In genomic region chr5:64883491-64883890, GRCm38 (mm10) we compare ENCODE assay signal across 9 mouse cellular contexts. TPM values are rescaled to one million over a fixed set of nuclear protein-coding genes. Genes with fewer than 3 reads are reported as not detected.
A peak's percentile ranks its signal among the peaks of the same experiment; 100 is the strongest.
DNase-seq lines count a peak whose midpoint lies in the region; ATAC-seq and TF ChIP-seq lines count a peak whose summit lies in the region.
"Had no signal": no experiment of that assay in that cellular context is flagged by ENCODE, and none has a peak within 500 bp of the region (broad histone marks: within the 10 kb centered on the region; RNA-seq: fewer than 3 reads in every experiment).

No protein-coding gene starts in this region.

- DNase-seq in kidney, postnatal 0 days (ENCODE audit: low spot score): peak; percentile 76
- no peak for DNase-seq in kidney, adult 18-20 months
- DNase-seq in ES-E14 (ENCODE audit: low read depth, low spot score): peak; percentile 24
- DNase-seq in embryo, embryonic 9.5 days (ENCODE audit: extremely low spot score): peak; percentile 62
- peak; percentile 78 for DNase-seq in hindbrain, embryonic 14.5 days (ENCODE audit: low spot score)
- DNase-seq in retina, postnatal 7 days (ENCODE audit: low read depth, low spot score): peak; percentile 46
- DNase-seq in urinary bladder, postnatal 10 days (ENCODE audit: low spot score): no peak

- WGBS in kidney, postnatal 0 days: 6% methylated on average over 4 of the region's 4 CpGs
- 5% methylated on average over 4 of the region's 4 CpGs for WGBS in hindbrain, embryonic 14.5 days
- WGBS in lung, embryonic 15.5 days: 3% methylated on average over 4 of the region's 4 CpGs

- peak; percentile 66 for TF ChIP-seq CTCF in kidney, postnatal 0 days (IDR thresholded peaks at IDR 0.05; ENCODE audit: low read depth)

- H3K27ac ChIP-seq in kidney, postnatal 0 days: peak overlapping the region; percentile 66
- no peak overlapping the region for H3K27ac ChIP-seq in ES-E14 (ENCODE audit: insufficient read depth, low read depth, low read length, poor library complexity, severe bottlenecking)
- H3K27ac ChIP-seq in hindbrain, embryonic 14.5 days: no peak overlapping the region
- H3K27ac ChIP-seq in lung, embryonic 15.5 days: peak overlapping the region; percentile 74

- in situ Hi-C loops in ES-E14 (cut with MboI; ENCODE audit: low sequenced_read_pairs in 2 of 2, unreplicated experiment in 2 of 2): no loop called here

- H3K36me3 ChIP-seq in kidney, postnatal 0 days (ENCODE audit: insufficient read depth, low read length): no peaks in the 10 kb centered on the region
- no peaks in the 10 kb centered on the region for H3K36me3 ChIP-seq in ES-E14 (ENCODE audit: control insufficient read depth, insufficient read depth, low read length, poor library complexity, severe bottlenecking)
- H3K36me3 ChIP-seq in hindbrain, embryonic 14.5 days (replicated peaks; ENCODE audit: control insufficient read depth, insufficient read depth): no peaks in the 10 kb centered on the region
- no peaks in the 10 kb centered on the region for H3K36me3 ChIP-seq in lung, embryonic 15.5 days
- H3K36me3 ChIP-seq: limb, embryonic 15.5 days had no signal

- peak overlapping the region; percentile 10; the same call in 1 of the 2 replicates for H3K4me2 ChIP-seq in kidney, postnatal 0 days (ENCODE audit: low read length)
- H3K4me2 ChIP-seq in hindbrain, embryonic 14.5 days (replicated peaks): no peak overlapping the region
- peak overlapping the region; percentile 27; the same call in 1 of the 2 replicates for H3K4me2 ChIP-seq in lung, embryonic 15.5 days
- H3K4me2 ChIP-seq: limb, embryonic 15.5 days had no signal

- H3K4me1 ChIP-seq in kidney, postnatal 0 days (replicated peaks; ENCODE audit: insufficient read depth, low read length): peaks cover 6% of the 10 kb centered on the region; the same call in 1 of the 2 replicates
- H3K4me1 ChIP-seq in ES-E14 (ENCODE audit: control insufficient read depth in 2 of 2, insufficient read depth in 2 of 2, low read length in 2 of 2, poor library complexity in 1 of 2): no peaks in the 10 kb centered on the region
- H3K4me1 ChIP-seq in hindbrain, embryonic 14.5 days (replicated peaks; ENCODE audit: control insufficient read depth, insufficient read depth, low read length): 0 out of 2 replicates have a peak, but pooled peaks cover under 1% of the 10 kb centered on the region
- H3K4me1 ChIP-seq in lung, embryonic 15.5 days: peaks cover 20% of the 10 kb centered on the region

- no peak overlapping the region for H3K4me3 ChIP-seq in kidney, postnatal 0 days (replicated peaks; ENCODE audit: low read depth, low read length)
- no peak overlapping the region for H3K4me3 ChIP-seq in ES-E14 (ENCODE audit: insufficient read depth in 1 of 2, low read depth in 1 of 2, low read length in 2 of 2, poor library complexity in 1 of 2, severe bottlenecking in 1 of 2)
- H3K4me3 ChIP-seq in hindbrain, embryonic 14.5 days (replicated peaks; ENCODE audit: low read length): no peak overlapping the region
- no peak overlapping the region for H3K4me3 ChIP-seq in lung, embryonic 15.5 days
- H3K4me3 ChIP-seq: limb, embryonic 15.5 days had no signal

- peak; percentile 16; the same call in 1 of the 2 replicates for ATAC-seq in kidney, postnatal 0 days (replicated peaks; ENCODE audit: low FRiP score, low read depth)
- ATAC-seq in hindbrain, embryonic 14.5 days (ENCODE audit: low FRiP score): no peak; the same call in 1 of the 2 replicates
- ATAC-seq in lung, embryonic 15.5 days (ENCODE audit: borderline replicate concordance, extremely low read depth, low FRiP score, low TSS enrichment): no peak

- no peak overlapping the region for H3K9ac ChIP-seq in kidney, postnatal 0 days (ENCODE audit: low read depth, low read length)
- H3K9ac ChIP-seq in ES-E14 (ENCODE audit: insufficient read depth, low read depth, low read length, poor library complexity, severe bottlenecking): no peak overlapping the region
- no peak overlapping the region for H3K9ac ChIP-seq in hindbrain, embryonic 14.5 days
- no peak overlapping the region for H3K9ac ChIP-seq in lung, embryonic 15.5 days
- H3K9ac ChIP-seq: limb, embryonic 15.5 days had no signal

- no peaks in the 10 kb centered on the region for H3K27me3 ChIP-seq in kidney, postnatal 0 days (ENCODE audit: insufficient read depth, low read length)
- H3K27me3 ChIP-seq in hindbrain, embryonic 14.5 days (ENCODE audit: control insufficient read depth, insufficient read depth, low read length): no peaks in the 10 kb centered on the region
- H3K27me3 ChIP-seq in lung, embryonic 15.5 days: no peaks in the 10 kb centered on the region
- H3K27me3 ChIP-seq: limb, embryonic 15.5 days had no signal

- H3K9me3 ChIP-seq in kidney, postnatal 0 days (replicated peaks; ENCODE audit: low read length): no peaks in the 10 kb centered on the region
- peaks cover 1% of the 10 kb centered on the region; the same call in 1 of the 2 replicates for H3K9me3 ChIP-seq in ES-E14 (ENCODE audit: control insufficient read depth, insufficient read depth, low read depth, low read length)
- H3K9me3 ChIP-seq in hindbrain, embryonic 14.5 days (ENCODE audit: control insufficient read depth, low read length): no peaks in the 10 kb centered on the region
- H3K9me3 ChIP-seq in lung, embryonic 15.5 days: no peaks in the 10 kb centered on the region
- H3K9me3 ChIP-seq: limb, embryonic 15.5 days had no signal

TF ChIP-seq in ES-E14, 5 proteins besides CTCF, POLR2A, EP300 and RAD21:
- TF ChIP-seq ZNF384 (IDR thresholded peaks at IDR 0.05; ENCODE audit: low read depth, low read length) (no peak; the same call in 1 of the 2 replicates), HCFC1 (IDR thresholded peaks at IDR 0.05; ENCODE audit: borderline replicate concordance, insufficient read depth, low read length) (no peak), MAFK (IDR thresholded peaks at IDR 0.05; ENCODE audit: insufficient read depth, low read depth, low read length) (no peak), CHD2 (IDR thresholded peaks at IDR 0.05; ENCODE audit: low read depth, low read length) (no peak), ZC3H11A (IDR thresholded peaks at IDR 0.05; ENCODE audit: borderline replicate concordance, low read depth, low read length) (0 out of 2 replicates have a peak, but pooled peaks have one; percentile 43)

RNA-seq across cellular contexts. Expression of gene Tlr1, which starts 49.9 kb away (rescaled TPM):
- 0.73 and 0.87 TPM in 2 replicates for polyA plus RNA-seq in kidney, postnatal 0 days (2015; fragmentation: Nextera tagmentation; extraction: Ambion mirVana)
- not detected in 2 replicates for total RNA-seq in ES-E14 (2012; rRNA removed)
- 0.46 and 0.61 TPM in 2 replicates for polyA plus RNA-seq in hindbrain, embryonic 14.5 days (2014; fragmentation: Nextera tagmentation; extraction: Ambion mirVana)
- 0.36 and 0.46 TPM in 2 replicates for polyA plus RNA-seq in lung, embryonic 15.5 days (2015; fragmentation: Nextera tagmentation; extraction: Ambion mirVana)

Comparison
In these comparisons a context has a peak if more than half of its experiments do, and no peak if none do; other contexts are left out.
1. DNase-seq: peak in kidney, postnatal 0 days (single experiment), ES-E14 (single experiment), embryo, embryonic 9.5 days (single experiment), hindbrain, embryonic 14.5 days (single experiment) and retina, postnatal 7 days (single experiment); none in kidney, adult 18-20 months (single experiment) and urinary bladder, postnatal 10 days (single experiment).
2. H3K27ac ChIP-seq: peak in kidney, postnatal 0 days (single experiment) and lung, embryonic 15.5 days (single experiment); none in ES-E14 (single experiment) and hindbrain, embryonic 14.5 days (single experiment).